Mouse (Mus musculus) left cerebral cortex, adult 2 months (tissue): ENCODE results near the gene Gm3336. TPM values are rescaled to one million over a fixed set of nuclear protein-coding genes. Genes with fewer than 3 reads are reported as not detected.

Experiments
- DNase-seq, 2 experiments: peaks; one replicate each; pipeline ENCODE4 v3.0.0; 2021 to 2022; ENCODE audit warnings: low spot score in 2 of 2, mixed read lengths in 1 of 2; ENCODE audit errors: extremely low spot score in 1 of 2
- H3K27ac ChIP-seq: fragments of 200-600 bp; 2 replicates; pipeline ENCODE4 v1.8.1; 2022
- H3K4me3 ChIP-seq: fragments of 200-600 bp; 2 replicates; pipeline ENCODE4 v1.8.1; 2022
- CTCF ChIP-seq: fragments of 200-600 bp; IDR thresholded peaks from 2 replicates; pipeline ENCODE4 v1.8.1; 2022; ENCODE audit warnings: antibody characterized with exemption, mild to moderate bottlenecking, moderate library complexity
- intact Hi-C: fragments of 180-260 bp; cut with DNase I; formaldehyde crosslinking; loops from one replicate; pipeline ENCODE4 v1.15.1; 2025
- total RNA-seq, 2 experiments: library from RNA; stranded (reverse); gene quantifications; 2 replicates each; pipeline ENCODE4 v1.2.3; 2021

Gm3336 gene
- total RNA-seq, 2 experiments from 2014 or later = not detected

- H3K27ac ChIP-seq = no peak overlapping the region
- DNase-seq = no peak
- H3K4me3 ChIP-seq = no peak overlapping the region
- intact Hi-C loops = no loop called here
- TF ChIP-seq CTCF = no peak
Measured at GRCm38 (mm10) chr8:70744806-70745205, 26.5 kb downstream of the Gm3336 start.

- H3K4me3 ChIP-seq = no peak overlapping the region
- intact Hi-C loops = no loop called here
- no peak for TF ChIP-seq CTCF
Measured at GRCm38 (mm10) chr8:70745691-70746220, 27.4 kb downstream of the Gm3336 start.

GRCm38 (mm10) chr8:70746676-70747075 lies 28.3 kb downstream of the Gm3336 start:
- Histone ChIP-seq H3K27ac (no peak overlapping the region), H3K4me3 (no peak overlapping the region)
- DNase-seq = no peak
- intact Hi-C loops = no loop called here
- TF ChIP-seq CTCF = no peak

More at GRCm38 (mm10) chr8:70745691-70746220, 27.4 kb downstream of the Gm3336 start:
- no peak overlapping the region for H3K27ac ChIP-seq
- DNase-seq = no peak

- no peak for DNase-seq
- no peak for TF ChIP-seq CTCF
- intact Hi-C loops = no loop called here
- Histone ChIP-seq H3K27ac (no peak overlapping the region), H3K4me3 (no peak overlapping the region)
Measured at GRCm38 (mm10) chr8:70747211-70747890, 29.0 kb downstream of the Gm3336 start.

GRCm38 (mm10) chr8:70748246-70749096 lies 30.1 kb downstream of the Gm3336 start:
- no peak for DNase-seq
- Histone ChIP-seq H3K27ac (no peak overlapping the region), H3K4me3 (no peak overlapping the region)
- no peak for TF ChIP-seq CTCF
- intact Hi-C loops = no loop called here

- intact Hi-C loops = no loop called here
- H3K27ac ChIP-seq = no peak overlapping the region
- no peak for TF ChIP-seq CTCF
- DNase-seq = no peak
- H3K4me3 ChIP-seq = no peak overlapping the region
Measured at GRCm38 (mm10) chr8:70749097-70749674, 30.8 kb downstream of the Gm3336 start.

- intact Hi-C loops = no loop called here
- H3K4me3 ChIP-seq = no peak overlapping the region
- no peak for TF ChIP-seq CTCF
- H3K27ac ChIP-seq = peak overlapping the region; percentile 36; the same call in 1 of the 2 replicates
- DNase-seq = no peak
Measured at GRCm38 (mm10) chr8:70750128-70750680, 31.9 kb downstream of the Gm3336 start.

- peak; percentile 74 for TF ChIP-seq CTCF
- intact Hi-C loops = loop anchor here (1.0 kb wide), 1 partner anchor 32 kb away; no protein-coding TSS in a partner anchor
- Histone ChIP-seq H3K4me3 (no peak overlapping the region), H3K27ac (peak overlapping the region; percentile 93)
- DNase-seq = peak in 1 of 2 experiments; percentile 68
Measured at GRCm38 (mm10) chr8:70752000-70752764, 33.8 kb downstream of the Gm3336 start.

- Histone ChIP-seq H3K27ac (peak overlapping the region; percentile 93), H3K4me3 (peak overlapping the region; percentile 15)
- intact Hi-C loops = no loop called here
- TF ChIP-seq CTCF = no peak
- peak; percentile 83 to 90 for DNase-seq
Measured at GRCm38 (mm10) chr8:70753151-70753550, 34.8 kb downstream of the Gm3336 start.

- intact Hi-C loops = loop anchor here (2.0 kb wide), 1 partner anchor 55 kb away; the partner anchor contains the start of gene Jund
- DNase-seq = peak; percentile 93 to 95
- peak within 1 kb of the TSS; percentile 100 for H3K27ac ChIP-seq
- TF ChIP-seq CTCF = no peak
- peak within 1 kb of the TSS; percentile 93 for H3K4me3 ChIP-seq
Measured at GRCm38 (mm10) chr8:70754043-70754870, 35.9 kb downstream of the Gm3336 start, which contains the start of gene Rab3a. Rab3a (plus strand) TSS chr8:70754679.
